ENCODE assay signal across 8 mouse cellular contexts in the genomic region with DNA sequence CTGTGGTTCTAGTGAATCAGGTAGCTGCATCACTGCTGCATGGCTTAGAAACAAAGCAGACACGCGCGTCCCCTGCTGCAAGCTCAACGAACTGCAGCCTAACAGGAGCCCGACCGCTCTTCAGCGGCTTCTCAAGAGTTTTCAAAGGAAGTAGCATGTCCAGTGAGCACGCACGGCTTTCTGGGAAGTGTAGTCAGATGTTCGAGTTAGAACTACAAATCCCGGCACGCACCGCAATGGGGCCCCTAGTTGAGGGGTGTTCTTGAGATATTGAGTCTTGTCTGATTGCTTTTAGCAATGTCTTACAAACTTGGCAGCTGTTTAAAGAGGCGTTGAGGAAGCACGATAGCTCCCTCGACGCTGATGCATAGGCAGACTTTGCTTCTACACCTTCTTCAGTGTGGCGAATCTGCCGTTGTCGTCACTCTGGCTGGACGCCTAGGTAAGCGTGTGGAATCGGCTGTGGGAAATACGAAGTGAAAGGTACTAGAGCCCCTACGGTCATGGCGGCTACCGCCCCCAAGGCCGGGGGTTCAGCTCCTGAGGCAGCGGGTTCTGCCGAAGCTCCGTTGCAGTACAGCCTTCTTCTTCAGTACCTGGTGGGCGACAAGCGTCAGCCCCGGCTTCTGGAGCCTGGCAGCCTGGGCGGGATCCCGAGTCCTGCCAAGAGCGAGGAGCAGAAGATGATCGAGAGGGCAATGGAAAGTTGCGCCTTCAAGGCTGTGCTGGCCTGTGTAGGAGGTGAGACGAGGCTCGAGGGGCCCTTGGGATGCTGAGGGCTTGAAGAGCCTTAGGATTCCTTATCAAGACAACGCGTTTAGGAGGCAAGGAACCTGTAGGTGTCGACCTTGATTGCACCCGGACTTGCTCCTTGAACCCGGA. TPM values are rescaled to one million over a fixed set of nuclear protein-coding genes. Genes with fewer than 3 reads are reported as not detected.
DNase-seq lines count a peak whose midpoint lies in the region; ATAC-seq lines count a peak whose summit lies in the region.

A gene (plus strand): TSS at position 251 of the 882 bp plus-strand sequence.

- under 1% methylated on average over 46 of the region's 46 CpGs for WGBS in hindbrain, embryonic 12.5 days

- H3K27me3 ChIP-seq in hindbrain, embryonic 12.5 days, result no peaks in the 10 kb centered on the region

- peak within 1 kb of the TSS; percentile 50 for H3K27ac ChIP-seq in hindbrain, embryonic 12.5 days

- H3K4me1 ChIP-seq in hindbrain, embryonic 12.5 days, result peaks cover 16% of the 10 kb centered on the region

- H3K4me3 ChIP-seq in hindbrain, embryonic 12.5 days, result peak within 1 kb of the TSS; percentile 89

- peak within 1 kb of the TSS; percentile 82 for H3K4me2 ChIP-seq in hindbrain, embryonic 12.5 days (replicated peaks)

- peak; percentile 94 for ATAC-seq in hindbrain, embryonic 12.5 days (ENCODE audit: low FRiP score)

- peak within 1 kb of the TSS; percentile 87 for H3K9ac ChIP-seq in hindbrain, embryonic 12.5 days

- DNase-seq in NIH3T3 (ENCODE audit: low read depth), result peak; percentile 98
- peak; percentile 98 for DNase-seq in cerebellum, postnatal 10 days
- peak; percentile 92 to 95 for DNase-seq in frontal cortex, postnatal 10 days (ENCODE audit: low spot score in 2 of 2)
- DNase-seq in layer of hippocampus, postnatal 14 days (ENCODE audit: low spot score in 2 of 2), result peak; percentile 96 to 98
- DNase-seq in lung, postnatal 14 days, result peak; percentile 98
- peak; percentile 95 for DNase-seq in retina, adult 2 months (ENCODE audit: low read depth, low spot score)
- peak; percentile 96 to 98 for DNase-seq in thymus, postnatal 36 days

- H3K36me3 ChIP-seq in hindbrain, embryonic 12.5 days, result peaks cover 3% of the 10 kb centered on the region

- no peaks in the 10 kb centered on the region for H3K9me3 ChIP-seq in hindbrain, embryonic 12.5 days (replicated peaks)

RNA-seq across cellular contexts. Expression of the gene that starts here (rescaled TPM):
- polyA plus RNA-seq in hindbrain, embryonic 12.5 days (2016; fragmentation: Nextera tagmentation; extraction: Ambion mirVana), result 111 and 113 TPM in 2 replicates
- 10 to 100 TPM; 30.2 to 33.0 TPM for total RNA-seq in layer of hippocampus, postnatal 14 days (2021)

Comparison
In these comparisons a context has a peak if more than half of its experiments do, and no peak if none do; other contexts are left out.
1. Peak in every context shown above with its lines: DNase-seq, ATAC-seq, H3K4me3 ChIP-seq and H3K27ac ChIP-seq.